Mouse (Mus musculus) liver, embryonic 14.5 days (tissue): Measurements from ENCODE around the gene Flt3l.

Source experiments
- CTCF ChIP-seq: IDR thresholded peaks from 2 replicates; pipeline ENCODE4 v1.5.1; 2016; ENCODE audit warnings: antibody characterized with exemption, low read depth, control low read depth
- EP300 ChIP-seq: IDR thresholded peaks from 2 replicates; pipeline ENCODE4 v1.6.1; 2016; ENCODE audit warnings: antibody characterized with exemption, low read depth

DNA sequence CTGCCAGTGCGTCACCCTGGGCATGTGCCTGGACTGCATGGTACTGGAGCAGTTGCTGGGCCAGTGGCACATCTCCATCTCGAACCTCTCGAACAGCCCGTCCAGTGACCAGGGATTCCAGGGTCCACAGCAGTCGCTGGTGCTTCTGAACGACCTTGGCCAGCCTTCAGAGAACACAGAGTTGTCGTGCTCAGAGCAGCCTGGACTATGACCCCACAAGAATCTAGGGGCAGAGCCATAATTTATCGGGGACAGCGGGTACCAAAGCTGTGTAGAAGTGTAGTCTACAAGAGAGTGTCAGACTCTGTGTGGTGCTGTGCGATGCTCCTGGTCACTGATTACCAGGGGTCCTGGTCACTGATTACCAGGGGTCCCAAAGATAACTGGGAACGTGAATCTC lies 11.7 kb upstream of the Flt3l start:
- TF ChIP-seq CTCF (no peak), EP300 (no peak)
